Mouse (Mus musculus) erythroblast, adult 5-6 weeks (primary cell): ENCODE measurements around the gene Akap6. TPM values are rescaled to one million over a fixed set of nuclear protein-coding genes. Genes with fewer than 3 reads are reported as not detected.

Experiments
- ATAC-seq: replicated peaks from 2 replicates; pipeline ENCODE4 v1.8.0; 2016; ENCODE audit warnings: moderate number of reproducible peaks, mild to moderate bottlenecking, moderate TSS enrichment, inconsistent platforms; ENCODE audit not compliant: poor library complexity, low FRiP score, severe bottlenecking
- total RNA-seq, 2 experiments: library from RNA; stranded (forward) in 1 of 2; stranded (reverse) in 1 of 2; fragments of 150-400 nt in 1 of 2; fragments of 200-764, 138-1000 nt in 1 of 2; gene quantifications; 2 replicates each; pipeline versions ENCODE4 v1.2.3 to v1.2.4; 2015 to 2017; ENCODE audit warnings: low replicate concordance in 2 of 2

Akap6 gene
- total RNA-seq, 2 experiments from 2014 or later = not detected

GRCm38 (mm10) chr12:52957587-52957986 lies 258.4 kb downstream of the Akap6 start:
- ATAC-seq = no peak

- no peak for ATAC-seq
Measured at GRCm38 (mm10) chr12:52957994-52958393, 258.8 kb downstream of the Akap6 start.

- no peak for ATAC-seq
Measured at GRCm38 (mm10) chr12:52991745-52992144, 292.6 kb downstream of the Akap6 start.

GRCm38 (mm10) chr12:53012336-53012735 lies 313.2 kb downstream of the Akap6 start:
- ATAC-seq = no peak

GRCm38 (mm10) chr12:53014539-53014938 lies 315.4 kb downstream of the Akap6 start:
- ATAC-seq = no peak

- no peak for ATAC-seq
Measured at GRCm38 (mm10) chr12:53024575-53025246, 325.5 kb downstream of the Akap6 start.

- ATAC-seq = no peak
Measured at GRCm38 (mm10) chr12:53027308-53027707, 328.1 kb downstream of the Akap6 start.

- no peak for ATAC-seq
Measured at GRCm38 (mm10) chr12:53028926-53029325, 329.7 kb downstream of the Akap6 start.

GRCm38 (mm10) chr12:53029910-53030309 lies 330.7 kb downstream of the Akap6 start:
- no peak for ATAC-seq

GRCm38 (mm10) chr12:53032762-53033161 lies 333.6 kb downstream of the Akap6 start:
- no peak for ATAC-seq

GRCm38 (mm10) chr12:53033404-53033913 lies 334.3 kb downstream of the Akap6 start:
- no peak for ATAC-seq

GRCm38 (mm10) chr12:53040634-53041033 lies 341.5 kb downstream of the Akap6 start:
- ATAC-seq = no peak

- ATAC-seq = no peak
Measured at GRCm38 (mm10) chr12:53042739-53043138, 343.6 kb downstream of the Akap6 start.

GRCm38 (mm10) chr12:53057606-53058005 lies 358.4 kb downstream of the Akap6 start:
- ATAC-seq = no peak

GRCm38 (mm10) chr12:53060903-53061302 lies 361.7 kb downstream of the Akap6 start:
- no peak for ATAC-seq

- ATAC-seq = no peak
Measured at GRCm38 (mm10) chr12:53061466-53062124, 362.4 kb downstream of the Akap6 start.

GRCm38 (mm10) chr12:53063003-53063402 lies 363.8 kb downstream of the Akap6 start:
- no peak for ATAC-seq

GRCm38 (mm10) chr12:53064241-53064760 lies 365.1 kb downstream of the Akap6 start:
- no peak for ATAC-seq

- ATAC-seq = no peak
Measured at GRCm38 (mm10) chr12:53065031-53065785, 366.0 kb downstream of the Akap6 start.

GRCm38 (mm10) chr12:53066321-53066720 lies 367.1 kb downstream of the Akap6 start:
- no peak for ATAC-seq
